ENCODE assay signal across 8 mouse cellular contexts in genomic region chr11:11820737-11821136, GRCm38 (mm10). TPM values are rescaled to one million over a fixed set of nuclear protein-coding genes. Genes with fewer than 3 reads are reported as not detected.
A peak's percentile ranks its signal among the peaks of the same experiment; 100 is the strongest.
DNase-seq lines count a peak whose midpoint lies in the region; ATAC-seq and TF ChIP-seq lines count a peak whose summit lies in the region.

No protein-coding gene starts in this region.

- TF ChIP-seq CTCF in hindbrain, postnatal 0 days (IDR thresholded peaks at IDR 0.05; ENCODE audit: low read depth) = no peak
- no peak for TF ChIP-seq CTCF in Patski (IDR thresholded peaks at IDR 0.05)
- no peak for TF ChIP-seq CTCF in layer of hippocampus, adult 2 months (conservative IDR thresholded peaks at IDR 0.05)

- no peaks in the 10 kb centered on the region for H3K9me3 ChIP-seq in hindbrain, embryonic 10.5 days
- no peaks in the 10 kb centered on the region for H3K9me3 ChIP-seq in hindbrain, postnatal 0 days (ENCODE audit: low read length)
- H3K9me3 ChIP-seq in intestine, embryonic 15.5 days = no peaks in the 10 kb centered on the region
- no peaks in the 10 kb centered on the region for H3K9me3 ChIP-seq in neural tube, embryonic 15.5 days (replicated peaks)

- no peaks in the 10 kb centered on the region for H3K36me3 ChIP-seq in hindbrain, embryonic 10.5 days
- H3K36me3 ChIP-seq in hindbrain, postnatal 0 days (ENCODE audit: insufficient read depth, low read length) = no peaks in the 10 kb centered on the region
- no peaks in the 10 kb centered on the region for H3K36me3 ChIP-seq in intestine, embryonic 15.5 days
- no peaks in the 10 kb centered on the region for H3K36me3 ChIP-seq in neural tube, embryonic 15.5 days

- peaks cover 52% of the 10 kb centered on the region for H3K4me1 ChIP-seq in hindbrain, embryonic 10.5 days (replicated peaks)
- H3K4me1 ChIP-seq in hindbrain, postnatal 0 days (ENCODE audit: insufficient read depth, low read length) = no peaks in the 10 kb centered on the region; the same call in 1 of the 2 replicates
- peaks cover 29% of the 10 kb centered on the region for H3K4me1 ChIP-seq in intestine, embryonic 15.5 days (replicated peaks)
- peaks cover 32% of the 10 kb centered on the region for H3K4me1 ChIP-seq in neural tube, embryonic 15.5 days

- no peak overlapping the region for H3K4me2 ChIP-seq in hindbrain, postnatal 0 days (ENCODE audit: low read depth, low read length)
- no peak overlapping the region for H3K4me2 ChIP-seq in intestine, embryonic 15.5 days (replicated peaks)
- no peak overlapping the region for H3K4me2 ChIP-seq in neural tube, embryonic 15.5 days

- POLR2A ChIA-PET in Patski (lab: Charles Lee) = interaction anchor here (0.9 kb wide), 1 partner anchor 12 kb away, joined by 4 read pairs; the partner anchor contains the start of gene Fignl1

- 67% methylated on average over 3 of the region's 3 CpGs for WGBS in hindbrain, embryonic 10.5 days
- WGBS in hindbrain, postnatal 0 days = 77% methylated on average over 3 of the region's 3 CpGs
- 52% methylated on average over 3 of the region's 3 CpGs for WGBS in intestine, embryonic 15.5 days
- 63% methylated on average over 3 of the region's 3 CpGs for WGBS in neural tube, embryonic 15.5 days

- in situ Hi-C loops in Patski (cut with MboI; ENCODE audit: low pct_unique_long_range_greater_than_20kb) = no loop called here

- ATAC-seq in hindbrain, postnatal 0 days = no peak
- ATAC-seq in Patski = peak; percentile 91
- ATAC-seq in intestine, embryonic 15.5 days = peak; percentile 11
- no peak for ATAC-seq in neural tube, embryonic 15.5 days (ENCODE audit: low FRiP score)

- H3K9ac ChIP-seq in hindbrain, postnatal 0 days (replicated peaks; ENCODE audit: low read length) = no peak overlapping the region
- H3K9ac ChIP-seq in intestine, embryonic 15.5 days = no peak overlapping the region
- H3K9ac ChIP-seq in neural tube, embryonic 15.5 days (replicated peaks) = no peak overlapping the region

- CTCF ChIA-PET in Patski (lab: Charles Lee) = interaction anchor here (0.6 to 5.8 kb wide), 37 partner anchors 11 to 738 kb away, joined by 3 to 99 read pairs (median 4); partner anchors contain the start of gene Fignl1

- H3K27me3 ChIP-seq in hindbrain, embryonic 10.5 days (ENCODE audit: insufficient read depth, poor library complexity, severe bottlenecking) = no peaks in the 10 kb centered on the region
- H3K27me3 ChIP-seq in hindbrain, postnatal 0 days (ENCODE audit: insufficient read depth, low read length) = no peaks in the 10 kb centered on the region
- H3K27me3 ChIP-seq in Patski = no peaks in the 10 kb centered on the region
- no peaks in the 10 kb centered on the region for H3K27me3 ChIP-seq in intestine, embryonic 15.5 days (replicated peaks)
- H3K27me3 ChIP-seq in neural tube, embryonic 15.5 days (replicated peaks) = no peaks in the 10 kb centered on the region

- H3K27ac ChIP-seq in hindbrain, embryonic 10.5 days = peak overlapping the region; percentile 94
- no peak overlapping the region for H3K27ac ChIP-seq in hindbrain, postnatal 0 days
- peak overlapping the region; percentile 36 for H3K27ac ChIP-seq in intestine, embryonic 15.5 days
- H3K27ac ChIP-seq in neural tube, embryonic 15.5 days (replicated peaks) = peak overlapping the region; percentile 81
- no peak overlapping the region for H3K27ac ChIP-seq in layer of hippocampus, adult 2 months

- no peak overlapping the region for H3K4me3 ChIP-seq in hindbrain, embryonic 10.5 days
- no peak overlapping the region for H3K4me3 ChIP-seq in hindbrain, postnatal 0 days (ENCODE audit: low read length)
- no peak overlapping the region for H3K4me3 ChIP-seq in intestine, embryonic 15.5 days (replicated peaks)
- no peak overlapping the region for H3K4me3 ChIP-seq in neural tube, embryonic 15.5 days (replicated peaks)
- no peak overlapping the region for H3K4me3 ChIP-seq in layer of hippocampus, adult 2 months

- DNase-seq in hindbrain, embryonic 10.5 days (ENCODE audit: low spot score) = no peak
- no peak for DNase-seq in hindbrain, postnatal 0 days (ENCODE audit: low spot score)
- no peak for DNase-seq in Patski (ENCODE audit: low read depth, low spot score)
- no peak for DNase-seq in layer of hippocampus, adult 2 months (ENCODE audit: low spot score in 2 of 2)
- no peak for DNase-seq in right cerebral cortex, postnatal 25 days
- DNase-seq in kidney, adult 11 months = no peak

RNA-seq across cellular contexts. Expression of gene Fignl1, which starts 12.0 kb away (rescaled TPM):
- 67.8 and 105 TPM in 2 replicates for polyA plus RNA-seq in hindbrain, embryonic 10.5 days (2016; fragmentation: Nextera tagmentation; extraction: Ambion mirVana)
- 10.7 and 11.3 TPM in 2 replicates for total RNA-seq in hindbrain, postnatal 0 days (2014; rRNA removed)
- 7.0 and 8.8 TPM in 2 replicates for polyA plus RNA-seq in hindbrain, postnatal 0 days (2015; fragmentation: Nextera tagmentation; extraction: Ambion mirVana)
- 13.4 TPM for polyA plus RNA-seq in Patski (2021)
- polyA plus RNA-seq in intestine, embryonic 15.5 days (2015; fragmentation: Nextera tagmentation; extraction: Ambion mirVana) = 46.9 and 52.8 TPM in 2 replicates
- 8.7 and 19.6 TPM in 2 replicates for polyA plus RNA-seq in neural tube, embryonic 15.5 days (2015; fragmentation: Nextera tagmentation; extraction: Ambion mirVana)
- under 1 TPM; 0.61 to 0.67 TPM for total RNA-seq in layer of hippocampus, adult 2 months (2021)

Comparison
In these comparisons a context has a peak if more than half of its experiments do, and no peak if none do; other contexts are left out.
1. H3K27ac ChIP-seq: peak in hindbrain, embryonic 10.5 days (single experiment), intestine, embryonic 15.5 days (single experiment) and neural tube, embryonic 15.5 days (single experiment); none in hindbrain, postnatal 0 days (single experiment) and layer of hippocampus, adult 2 months (single experiment).
2. ATAC-seq: peak in Patski (single experiment) and intestine, embryonic 15.5 days (single experiment); none in hindbrain, postnatal 0 days (single experiment) and neural tube, embryonic 15.5 days (single experiment).